Mouse (Mus musculus): Measurements from ENCODE around the gene Dcaf15. TPM values are rescaled to one million over a fixed set of nuclear protein-coding genes. Genes with fewer than 3 reads are reported as not detected.

Gene Dcaf15
- polyA plus RNA-seq, 1 experiment from 2014 or later = 5.9 TPM

DNA sequence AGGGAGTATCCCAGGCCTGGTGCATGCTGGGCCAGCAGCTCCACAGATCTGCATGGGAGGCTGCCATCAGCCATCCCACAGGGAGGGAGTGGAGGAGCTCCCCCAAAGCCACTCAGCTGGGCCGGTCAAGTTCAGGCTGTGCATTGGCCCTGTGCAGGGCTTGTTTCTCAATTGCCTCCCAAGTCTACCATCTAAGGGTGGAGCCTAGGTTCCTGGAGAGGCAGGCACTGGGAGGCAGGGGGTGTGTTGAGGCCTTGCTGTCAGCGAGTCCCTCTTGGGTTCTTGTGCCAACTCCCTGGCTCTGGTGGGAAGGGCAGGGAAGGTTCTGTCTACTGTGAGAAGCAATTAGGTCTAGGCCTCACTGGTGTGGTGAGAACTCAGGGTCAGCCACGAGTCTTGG lies 32.6 kb downstream of the Dcaf15 start:
- H3K27me3 ChIP-seq (replicated peaks) = no peaks in the 10 kb centered on the region
- H3K36me3 ChIP-seq = peaks cover 18% of the 10 kb centered on the region
- no peak for ATAC-seq
- H3K9ac ChIP-seq = no peak overlapping the region
- H3K4me2 ChIP-seq = no peak overlapping the region
- no peak overlapping the region for H3K4me3 ChIP-seq
- H3K4me1 ChIP-seq = peaks cover 48% of the 10 kb centered on the region
- H3K9me3 ChIP-seq (replicated peaks) = no peaks in the 10 kb centered on the region
- no peak overlapping the region for H3K27ac ChIP-seq
- WGBS (ENCODE audit: insufficient replicate concordance) = 53% methylated on average over 3 of the region's 3 CpGs

DNA sequence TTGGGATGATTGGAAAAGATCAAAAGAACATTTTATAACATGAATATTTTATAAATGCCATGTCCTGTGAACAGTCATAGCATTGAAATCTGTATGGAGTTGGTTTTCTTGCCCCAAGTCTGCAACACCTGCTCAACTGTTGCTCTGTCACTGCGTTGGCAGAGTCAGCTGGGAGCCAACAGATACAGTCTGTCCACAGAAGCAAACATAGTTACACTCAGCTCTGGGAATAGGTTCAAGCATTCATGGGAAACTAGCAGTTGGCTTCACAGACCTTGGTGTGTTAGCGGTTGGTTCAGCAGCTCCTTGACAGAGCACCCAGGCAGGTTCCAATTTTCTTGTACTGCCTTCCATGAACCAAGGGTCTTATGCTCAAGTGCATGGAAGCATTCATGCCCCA lies 33.9 kb downstream of the Dcaf15 start:
- no peaks in the 10 kb centered on the region for H3K9me3 ChIP-seq (replicated peaks)
- no peak overlapping the region for H3K4me2 ChIP-seq
- H3K4me3 ChIP-seq = no peak overlapping the region
- H3K36me3 ChIP-seq = peaks cover 13% of the 10 kb centered on the region
- H3K4me1 ChIP-seq = peaks cover 49% of the 10 kb centered on the region
- no peak for ATAC-seq
- 77% methylated on average over 2 of the region's 2 CpGs for WGBS (ENCODE audit: insufficient replicate concordance)
- H3K9ac ChIP-seq = no peak overlapping the region
- no peak overlapping the region for H3K27ac ChIP-seq
- no peaks in the 10 kb centered on the region for H3K27me3 ChIP-seq (replicated peaks)

DNA sequence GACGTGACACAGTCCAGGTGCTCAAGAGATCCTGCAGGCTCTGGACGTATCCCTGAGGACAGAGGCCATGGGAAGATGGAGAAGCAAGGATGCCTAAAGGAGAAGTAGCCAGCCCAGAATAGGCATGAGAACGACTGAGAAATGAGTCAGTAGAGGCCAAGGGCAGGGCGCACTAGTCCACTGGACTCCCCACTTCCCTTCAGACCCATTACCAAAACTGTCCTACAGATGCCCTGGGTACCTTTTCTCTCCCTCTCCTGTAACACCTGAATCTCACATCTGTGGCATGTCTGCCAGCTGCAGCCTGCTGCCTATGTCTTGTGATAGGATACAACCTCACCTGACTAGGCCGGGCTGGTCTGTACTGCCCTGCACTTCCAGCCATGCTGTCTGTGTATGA lies 34.3 kb downstream of the Dcaf15 start:
- Histone ChIP-seq H3K9ac (no peak overlapping the region), H3K27ac (no peak overlapping the region), H3K4me3 (no peak overlapping the region), H3K9me3 (replicated peaks) (no peaks in the 10 kb centered on the region), H3K4me2 (no peak overlapping the region), H3K4me1 (peaks cover 53% of the 10 kb centered on the region), H3K36me3 (peaks cover 13% of the 10 kb centered on the region), H3K27me3 (replicated peaks) (no peaks in the 10 kb centered on the region)
- 64% methylated on average over 5 of the region's 5 CpGs for WGBS (ENCODE audit: insufficient replicate concordance)
- no peak for ATAC-seq

DNA sequence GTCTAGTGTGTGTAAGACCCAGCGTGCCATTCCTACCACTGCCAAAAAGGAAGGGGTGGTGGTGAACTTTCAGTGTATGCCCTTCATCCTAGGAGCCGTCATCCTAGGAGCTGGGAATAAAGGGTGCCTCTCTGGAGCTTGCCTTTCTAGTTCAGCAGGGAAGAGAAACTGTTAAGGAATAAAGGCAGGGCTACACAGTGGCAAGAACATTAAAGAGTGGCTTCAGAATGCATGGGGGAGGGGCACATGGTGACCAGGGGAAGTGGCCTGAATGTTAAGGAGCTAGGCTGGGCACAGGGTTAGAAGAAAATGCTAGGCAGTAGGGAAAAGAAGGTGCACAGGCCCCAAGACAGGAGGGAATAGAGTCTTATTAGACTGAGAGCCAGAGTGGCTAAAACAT lies 34.8 kb downstream of the Dcaf15 start:
- H3K36me3 ChIP-seq = peaks cover 8% of the 10 kb centered on the region
- 73% methylated on average over 2 of the region's 2 CpGs for WGBS (ENCODE audit: insufficient replicate concordance)
- H3K4me3 ChIP-seq = no peak overlapping the region
- no peak for ATAC-seq
- H3K9me3 ChIP-seq (replicated peaks) = no peaks in the 10 kb centered on the region
- no peak overlapping the region for H3K4me2 ChIP-seq
- H3K9ac ChIP-seq = no peak overlapping the region
- H3K27ac ChIP-seq = no peak overlapping the region
- H3K4me1 ChIP-seq = peaks cover 58% of the 10 kb centered on the region
- no peaks in the 10 kb centered on the region for H3K27me3 ChIP-seq (replicated peaks)

DNA sequence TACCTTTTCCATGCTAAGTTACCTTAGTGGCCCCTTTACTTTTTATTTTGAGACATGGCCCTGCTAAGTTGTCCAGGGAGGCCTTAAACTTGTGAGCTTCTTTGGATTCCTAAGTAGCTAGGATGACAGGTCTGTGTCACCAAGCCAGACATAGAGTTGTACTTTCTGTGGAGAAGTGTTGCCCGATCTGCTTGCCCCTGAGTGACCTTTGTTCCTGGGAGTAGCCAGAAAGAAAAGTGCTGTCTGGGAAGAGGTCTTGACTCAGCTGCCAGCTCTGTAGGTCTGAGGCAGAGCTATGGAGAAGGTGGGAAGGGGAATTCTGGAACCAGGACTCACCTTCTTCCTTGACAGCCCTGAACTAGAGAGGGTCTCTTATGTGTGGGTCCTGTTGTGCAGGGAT lies 35.4 kb downstream of the Dcaf15 start:
- H3K9ac ChIP-seq = no peak overlapping the region
- H3K4me1 ChIP-seq = peaks cover 62% of the 10 kb centered on the region
- H3K36me3 ChIP-seq = peaks cover 4% of the 10 kb centered on the region; the same call in 1 of the 2 replicates
- H3K4me2 ChIP-seq = 0 out of 2 replicates have a peak overlapping the region, but pooled peaks have one; percentile 12
- H3K4me3 ChIP-seq = no peak overlapping the region
- H3K27ac ChIP-seq = no peak overlapping the region
- H3K27me3 ChIP-seq (replicated peaks) = no peaks in the 10 kb centered on the region
- no peak for ATAC-seq
- 54% methylated on average over 1 of the region's 1 CpGs for WGBS (ENCODE audit: insufficient replicate concordance)
- no peaks in the 10 kb centered on the region for H3K9me3 ChIP-seq (replicated peaks)

DNA sequence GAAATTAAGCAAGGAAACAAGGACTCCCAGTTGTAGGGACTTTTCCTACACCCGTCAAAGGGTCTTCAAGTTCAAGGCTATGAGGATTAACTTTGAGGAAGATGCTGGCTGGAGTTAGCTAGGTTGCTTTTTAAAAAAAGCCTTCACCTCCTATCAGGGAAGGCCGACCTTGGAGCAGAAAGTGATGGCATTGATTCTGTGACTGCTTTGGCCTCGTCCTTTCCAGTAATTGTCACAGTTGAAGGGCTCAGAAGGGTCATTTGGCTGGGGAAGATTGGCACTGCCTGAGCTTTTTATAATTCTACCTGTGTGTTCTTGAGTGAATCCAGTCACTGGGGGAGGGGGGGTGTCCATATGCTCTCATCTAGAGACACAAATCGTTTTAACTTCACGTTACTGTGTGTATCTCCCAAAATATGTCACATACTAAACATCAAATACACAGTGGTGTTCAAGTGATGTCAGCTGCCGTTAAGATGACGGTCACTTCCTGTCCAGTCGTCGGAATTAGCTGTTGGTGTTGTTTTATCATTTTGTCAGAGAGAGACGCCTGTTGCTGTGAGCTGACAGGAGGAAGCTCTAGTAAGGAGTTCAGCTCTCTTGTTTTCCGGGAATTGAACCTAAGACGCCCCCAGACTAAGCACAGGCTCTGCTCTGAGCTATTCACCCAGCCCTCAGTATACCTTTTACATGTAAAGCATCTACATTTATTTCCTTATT lies 36.1 kb downstream of the Dcaf15 start:
- H3K27me3 ChIP-seq (replicated peaks) = no peaks in the 10 kb centered on the region
- peaks cover 69% of the 10 kb centered on the region for H3K4me1 ChIP-seq
- WGBS (ENCODE audit: insufficient replicate concordance) = 38% methylated on average over 12 of the region's 12 CpGs
- H3K36me3 ChIP-seq = no peaks in the 10 kb centered on the region
- no peaks in the 10 kb centered on the region for H3K9me3 ChIP-seq (replicated peaks)
- peak overlapping the region; percentile 89 for H3K4me2 ChIP-seq
- no peak overlapping the region for H3K4me3 ChIP-seq
- H3K9ac ChIP-seq = peak overlapping the region; percentile 6; the same call in 1 of the 2 replicates
- no peak overlapping the region for H3K27ac ChIP-seq
- ATAC-seq = no peak

DNA sequence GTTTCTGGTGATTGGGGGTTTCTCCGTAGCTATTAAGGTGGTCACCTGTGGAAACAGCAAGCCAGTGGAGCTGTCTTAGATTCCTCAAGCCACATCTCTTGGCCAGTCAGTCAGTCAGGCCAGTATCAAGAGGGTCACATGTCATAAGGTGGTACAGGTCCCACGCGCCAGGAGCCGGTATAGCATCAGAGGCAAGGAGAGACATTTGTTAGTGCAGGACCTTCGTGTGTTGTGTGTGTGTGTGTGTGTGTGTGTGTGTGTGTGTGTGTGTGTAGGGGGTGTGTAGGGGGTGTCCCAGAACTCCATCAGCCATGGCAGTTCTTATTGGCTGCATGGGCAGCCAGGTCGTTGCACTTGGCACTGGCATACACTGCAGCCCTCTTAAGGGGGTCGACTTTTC lies 36.7 kb downstream of the Dcaf15 start:
- 76% methylated on average over 7 of the region's 7 CpGs for WGBS (ENCODE audit: insufficient replicate concordance)
- Histone ChIP-seq H3K36me3 (no peaks in the 10 kb centered on the region), H3K4me2 (peak overlapping the region; percentile 89), H3K9ac (0 out of 2 replicates have a peak overlapping the region, but pooled peaks have one; percentile 45), H3K4me1 (peaks cover 69% of the 10 kb centered on the region), H3K4me3 (peak overlapping the region; percentile 79), H3K27me3 (replicated peaks) (no peaks in the 10 kb centered on the region), H3K9me3 (replicated peaks) (no peaks in the 10 kb centered on the region), H3K27ac (peak overlapping the region; percentile 57)
- ATAC-seq = no peak

DNA sequence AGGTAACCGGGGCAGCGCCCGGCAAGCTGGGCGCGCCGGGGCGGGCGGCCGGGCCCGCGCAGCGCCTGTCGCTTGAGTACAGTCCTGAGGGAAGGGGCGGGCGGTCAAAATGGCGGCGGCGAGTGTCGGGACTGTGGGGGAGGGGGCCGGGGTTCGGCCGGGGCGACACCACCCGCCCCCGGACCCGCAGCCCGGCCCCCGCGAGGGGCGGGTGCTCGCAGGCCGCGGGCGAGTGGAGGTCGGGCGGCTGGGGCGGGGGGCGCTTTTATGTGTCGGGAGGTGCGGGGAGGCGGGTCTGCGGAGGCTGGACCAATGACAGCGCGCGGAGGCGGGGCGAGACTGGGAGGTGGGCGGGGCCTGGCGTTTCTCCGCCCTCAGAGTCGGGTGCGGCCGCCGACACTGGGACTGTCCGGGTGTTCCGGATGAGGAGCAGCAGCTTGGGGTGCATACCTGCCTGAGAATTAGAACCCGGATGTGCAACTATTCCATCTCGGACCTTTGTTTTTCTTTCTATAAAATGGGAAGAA lies 37.5 kb downstream of the Dcaf15 start:
- Histone ChIP-seq H3K4me2 (peak overlapping the region; percentile 89), H3K36me3 (no peaks in the 10 kb centered on the region), H3K4me1 (peaks cover 66% of the 10 kb centered on the region), H3K9ac (peak overlapping the region; percentile 81), H3K9me3 (replicated peaks) (no peaks in the 10 kb centered on the region), H3K27ac (peak overlapping the region; percentile 98), H3K4me3 (peak overlapping the region; percentile 79), H3K27me3 (replicated peaks) (no peaks in the 10 kb centered on the region)
- ATAC-seq = peak; percentile 69
- 1% methylated on average over 54 of the region's 58 CpGs for WGBS (ENCODE audit: insufficient replicate concordance)

DNA sequence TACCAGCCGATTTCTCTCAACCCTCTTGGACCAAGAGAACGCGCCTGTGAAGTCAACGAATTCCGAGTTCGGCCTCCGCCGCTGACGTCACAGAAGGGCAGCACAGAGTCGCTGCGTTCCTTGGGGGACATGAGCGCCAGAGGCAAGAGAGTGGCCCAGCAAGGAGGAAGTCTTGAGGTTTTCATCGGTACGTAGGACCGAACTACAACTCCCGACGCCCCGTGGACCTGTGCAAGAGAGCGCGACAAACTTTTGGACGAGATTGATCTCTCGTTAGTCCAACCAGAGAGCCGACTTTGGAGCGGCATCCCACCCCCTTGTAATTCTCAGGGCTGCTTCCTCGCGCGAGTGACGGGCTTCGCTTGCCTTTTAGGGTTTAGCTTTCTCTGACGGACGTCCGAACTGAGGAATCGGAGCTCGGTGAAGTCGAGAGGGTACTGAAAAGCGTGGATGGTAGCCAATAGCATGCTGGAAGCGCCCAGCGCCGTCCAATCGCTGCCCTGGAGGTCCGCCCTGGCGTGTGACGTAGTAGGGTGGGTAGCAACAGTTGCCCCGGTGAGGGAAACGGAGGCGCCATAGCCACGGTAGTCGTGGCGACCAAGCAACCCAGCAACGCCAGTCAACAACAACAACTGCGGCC lies 38.2 kb downstream of the Dcaf15 start, which contains the start of gene Rfx1:
TSS of gene Rfx1 (plus strand) at position 544 of the 640 bp plus-strand sequence.
- WGBS (ENCODE audit: insufficient replicate concordance) = under 1% methylated on average over 51 of the region's 51 CpGs
- Histone ChIP-seq H3K4me2 (peak within 1 kb of the TSS; percentile 89), H3K4me1 (peaks cover 59% of the 10 kb centered on the region), H3K4me3 (peak within 1 kb of the TSS; percentile 79), H3K27me3 (replicated peaks) (no peaks in the 10 kb centered on the region), H3K36me3 (no peaks in the 10 kb centered on the region), H3K27ac (peak within 1 kb of the TSS; percentile 98), H3K9ac (peak within 1 kb of the TSS; percentile 85), H3K9me3 (replicated peaks) (no peaks in the 10 kb centered on the region)
- peak; percentile 95 for ATAC-seq

DNA sequence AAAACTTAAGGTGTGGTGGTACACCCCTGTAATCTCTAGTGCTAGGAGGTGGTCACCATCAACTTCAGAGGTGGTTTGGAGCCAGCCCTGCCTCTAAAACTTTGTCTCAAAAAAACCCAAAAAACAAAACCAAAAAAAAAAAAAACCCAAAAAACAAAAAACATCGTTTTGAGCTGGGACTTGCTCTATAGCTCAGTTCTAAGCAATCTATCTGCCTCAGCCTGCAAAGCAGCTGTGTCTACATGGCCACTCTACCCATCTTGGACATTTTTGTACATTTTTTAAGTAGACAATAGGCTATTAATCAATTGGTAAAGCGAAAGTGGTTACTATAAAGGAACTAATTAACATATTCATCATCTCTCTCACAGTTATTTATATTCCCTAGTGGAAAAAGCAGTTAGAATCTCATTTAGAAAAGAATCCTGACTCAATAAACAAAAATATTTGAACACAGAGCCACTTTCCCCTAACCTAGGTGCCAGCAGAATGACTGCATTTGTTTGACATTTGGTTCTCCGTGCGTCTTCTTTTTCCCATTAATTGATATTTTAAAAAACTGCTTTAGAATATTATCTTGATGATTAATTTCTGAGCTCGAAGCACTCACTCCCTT lies 39.0 kb downstream of the Dcaf15 start:
- 27% methylated on average over 5 of the region's 5 CpGs for WGBS (ENCODE audit: insufficient replicate concordance)

DNA sequence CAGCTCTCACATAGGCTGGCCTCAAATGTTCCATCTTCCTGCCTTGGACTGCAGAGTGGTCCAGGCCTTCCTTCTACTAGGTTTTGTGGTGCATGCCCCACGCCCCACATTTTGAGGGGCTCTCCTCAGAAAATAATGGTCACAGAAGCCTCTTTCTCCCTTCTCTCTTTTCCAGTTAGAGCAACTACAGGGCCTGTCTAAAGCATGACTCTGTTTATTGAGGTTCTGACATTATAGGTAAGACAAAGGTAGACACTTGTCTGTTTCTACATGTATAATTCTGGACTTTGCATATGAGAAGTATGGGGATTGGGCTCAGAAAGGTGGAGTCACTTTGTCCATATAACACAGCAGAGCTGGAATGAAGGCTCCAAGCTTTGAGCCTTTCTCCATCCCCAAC lies 39.5 kb downstream of the Dcaf15 start, which contains the start of gene Gm10643:
TSS of gene Gm10643 (minus strand) at position 101 of the 400 bp plus-strand sequence.
- 96% methylated on average over 1 of the region's 1 CpGs for WGBS (ENCODE audit: insufficient replicate concordance)
- Histone ChIP-seq H3K4me3 (peak within 1 kb of the TSS; percentile 79), H3K9ac (peak within 1 kb of the TSS; percentile 85), H3K36me3 (no peaks in the 10 kb centered on the region), H3K27ac (peak within 1 kb of the TSS; percentile 98), H3K4me1 (peaks cover 56% of the 10 kb centered on the region), H3K4me2 (peak within 1 kb of the TSS; percentile 89), H3K9me3 (replicated peaks) (no peaks in the 10 kb centered on the region), H3K27me3 (replicated peaks) (no peaks in the 10 kb centered on the region)
- no peak for ATAC-seq

More for the DNA sequence above, 39.0 kb downstream of the Dcaf15 start:
- H3K4me3 ChIP-seq = peak overlapping the region; percentile 79
- peaks cover 56% of the 10 kb centered on the region for H3K4me1 ChIP-seq
- peak overlapping the region; percentile 85 for H3K9ac ChIP-seq
- no peaks in the 10 kb centered on the region for H3K36me3 ChIP-seq
- H3K9me3 ChIP-seq (replicated peaks) = no peaks in the 10 kb centered on the region
- ATAC-seq = no peak
- peak overlapping the region; percentile 89 for H3K4me2 ChIP-seq
- H3K27ac ChIP-seq = peak overlapping the region; percentile 98
- H3K27me3 ChIP-seq (replicated peaks) = no peaks in the 10 kb centered on the region

Data from liver, embryonic 12.5 days (tissue).